Mouse (Mus musculus): ENCODE measurements around the gene Grip2. TPM values are rescaled to one million over a fixed set of nuclear protein-coding genes. Genes with fewer than 3 reads are reported as not detected.
A peak's percentile ranks its signal among the peaks of the same experiment; 100 is the strongest.

Grip2 gene
- 7.4 and 9.0 TPM in 2 replicates for polyA plus RNA-seq (2015; fragmentation: Nextera tagmentation; extraction: Ambion mirVana)

DNA sequence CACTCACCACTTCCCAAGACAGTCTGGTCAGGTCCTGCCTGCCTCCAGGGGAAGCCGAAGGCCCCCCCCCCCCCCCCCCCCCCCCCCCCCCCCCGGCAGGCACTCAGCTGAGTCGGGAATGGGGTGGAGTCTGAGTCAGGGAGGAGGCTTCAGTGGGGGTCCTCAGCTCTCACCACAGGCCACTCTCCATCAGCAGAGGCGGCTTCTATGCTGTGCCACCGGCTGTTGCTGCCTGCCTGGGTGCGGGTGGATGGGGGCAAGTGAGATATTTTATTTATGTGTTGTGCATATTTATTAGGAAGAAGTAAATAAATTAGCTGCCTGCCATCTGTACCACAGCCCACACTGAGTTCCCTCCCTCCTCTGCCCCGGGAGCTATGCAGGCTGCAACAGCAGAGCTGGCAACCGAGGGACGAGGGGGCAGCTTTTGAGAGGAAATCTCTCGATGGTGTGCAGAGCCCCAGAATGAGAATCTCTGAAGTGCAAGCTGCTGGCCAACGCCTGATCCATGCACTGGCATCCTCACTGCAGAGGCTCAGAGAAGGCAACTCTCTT, at the start of gene Grip2:
Grip2 (minus strand) TSS at position 235 of the 555 bp plus-strand sequence.
- no peak within 1 kb of the TSS for H3K27ac ChIP-seq (replicated peaks)
- no peaks in the 10 kb centered on the region for H3K9me3 ChIP-seq
- no peaks in the 10 kb centered on the region for H3K36me3 ChIP-seq
- 35% methylated on average over 9 of the region's 11 CpGs for WGBS
- H3K4me2 ChIP-seq = no peak within 1 kb of the TSS
- H3K9ac ChIP-seq = no peak within 1 kb of the TSS
- H3K4me1 ChIP-seq (replicated peaks) = 0 out of 2 replicates have a peak, but pooled peaks cover 3% of the 10 kb centered on the region
- 0 out of 2 replicates have a peak, but pooled peaks cover 3% of the 10 kb centered on the region for H3K27me3 ChIP-seq
- no peak within 1 kb of the TSS for H3K4me3 ChIP-seq
- ATAC-seq (ENCODE audit: low FRiP score, low read depth) = 0 out of 2 replicates have a peak, but pooled peaks have one; percentile 20

- Histone ChIP-seq H3K4me1 (replicated peaks) (peaks cover 4% of the 10 kb centered on the region; the same call in 1 of the 2 replicates), H3K4me2 (no peak overlapping the region), H3K27ac (replicated peaks) (no peak overlapping the region), H3K27me3 (peaks cover 5% of the 10 kb centered on the region; the same call in 1 of the 2 replicates), H3K4me3 (no peak overlapping the region), H3K36me3 (no peaks in the 10 kb centered on the region), H3K9me3 (no peaks in the 10 kb centered on the region), H3K9ac (no peak overlapping the region)
- WGBS = 72% methylated on average over 2 of the region's 2 CpGs
- ATAC-seq (ENCODE audit: low FRiP score, low read depth) = no peak
Observed at GRCm38 (mm10) chr6:91872781-91873180, 45.7 kb upstream of the Grip2 start.

DNA sequence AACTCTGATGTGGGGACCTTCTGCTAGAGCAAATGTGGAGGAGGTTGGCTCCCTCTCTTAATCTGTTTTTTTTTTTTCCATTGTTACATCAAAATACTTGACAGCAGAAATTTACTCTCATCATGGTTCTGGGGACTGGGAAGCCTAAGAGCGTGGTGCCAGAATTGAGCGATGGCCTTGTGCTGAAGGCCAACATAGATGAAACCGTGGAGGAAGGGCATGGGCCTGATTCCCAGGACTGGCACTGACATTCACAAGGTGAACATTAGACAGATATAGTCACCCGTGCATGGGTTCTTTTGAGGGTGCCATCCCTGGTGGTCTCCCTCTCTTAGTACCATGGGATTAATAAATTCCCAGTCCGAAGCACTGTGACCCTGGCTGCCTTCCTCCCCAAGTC, 41.0 kb upstream of the Grip2 start:
- Histone ChIP-seq H3K36me3 (no peaks in the 10 kb centered on the region), H3K4me1 (replicated peaks) (no peaks in the 10 kb centered on the region), H3K27me3 (peaks cover 5% of the 10 kb centered on the region; the same call in 1 of the 2 replicates), H3K9ac (no peak overlapping the region), H3K27ac (replicated peaks) (no peak overlapping the region), H3K4me3 (no peak overlapping the region), H3K9me3 (no peaks in the 10 kb centered on the region), H3K4me2 (no peak overlapping the region)
- WGBS = 88% methylated on average over 5 of the region's 5 CpGs
- ATAC-seq (ENCODE audit: low FRiP score, low read depth) = no peak

GRCm38 (mm10) chr6:91865601-91866000, 38.6 kb upstream of the Grip2 start:
- ATAC-seq (ENCODE audit: low FRiP score, low read depth) = no peak
- 87% methylated on average over 11 of the region's 11 CpGs for WGBS
- Histone ChIP-seq H3K27me3 (no peaks in the 10 kb centered on the region), H3K4me3 (no peak overlapping the region), H3K9me3 (no peaks in the 10 kb centered on the region), H3K9ac (no peak overlapping the region), H3K4me1 (replicated peaks) (no peaks in the 10 kb centered on the region), H3K4me2 (no peak overlapping the region), H3K36me3 (no peaks in the 10 kb centered on the region), H3K27ac (replicated peaks) (no peak overlapping the region)

DNA sequence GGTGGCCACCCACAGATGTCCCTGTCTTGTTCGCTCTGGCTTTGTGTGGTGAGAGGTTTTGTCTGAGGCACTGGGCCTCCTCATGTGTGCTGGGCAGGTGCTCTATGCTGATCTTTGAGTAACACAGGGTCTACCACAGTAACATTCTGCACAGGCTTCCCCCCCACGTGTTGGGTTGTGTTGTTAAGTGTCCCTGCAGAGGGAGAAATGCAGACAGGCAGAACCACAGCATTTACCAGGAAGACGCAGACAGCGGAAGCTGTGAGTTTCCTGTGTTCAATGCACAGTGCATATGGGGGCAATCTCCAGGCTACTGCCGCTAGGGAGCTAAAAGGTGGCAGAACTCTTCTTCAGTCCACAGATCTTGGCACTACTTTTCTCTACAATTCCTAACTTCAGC, 37.5 kb upstream of the Grip2 start:
- Histone ChIP-seq H3K4me3 (no peak overlapping the region), H3K36me3 (no peaks in the 10 kb centered on the region), H3K4me1 (replicated peaks) (no peaks in the 10 kb centered on the region), H3K9me3 (no peaks in the 10 kb centered on the region), H3K9ac (no peak overlapping the region), H3K27me3 (no peaks in the 10 kb centered on the region), H3K4me2 (no peak overlapping the region), H3K27ac (replicated peaks) (no peak overlapping the region)
- 79% methylated on average over 5 of the region's 5 CpGs for WGBS
- ATAC-seq (ENCODE audit: low FRiP score, low read depth) = no peak

- H3K36me3 ChIP-seq = no peaks in the 10 kb centered on the region
- H3K4me2 ChIP-seq = no peak overlapping the region
- H3K4me1 ChIP-seq (replicated peaks) = no peaks in the 10 kb centered on the region
- no peaks in the 10 kb centered on the region for H3K9me3 ChIP-seq
- no peaks in the 10 kb centered on the region for H3K27me3 ChIP-seq
- no peak overlapping the region for H3K9ac ChIP-seq
- H3K4me3 ChIP-seq = no peak overlapping the region
- no peak for ATAC-seq (ENCODE audit: low FRiP score, low read depth)
- no peak overlapping the region for H3K27ac ChIP-seq (replicated peaks)
Observed at GRCm38 (mm10) chr6:91862848-91863247, 35.8 kb upstream of the Grip2 start.

GRCm38 (mm10) chr6:91858339-91858738, 31.3 kb upstream of the Grip2 start:
- 80% methylated on average over 5 of the region's 5 CpGs for WGBS
- 0 out of 2 replicates have a peak, but pooled peaks cover 3% of the 10 kb centered on the region for H3K4me1 ChIP-seq (replicated peaks)
- H3K27me3 ChIP-seq = no peaks in the 10 kb centered on the region
- no peaks in the 10 kb centered on the region for H3K9me3 ChIP-seq
- no peak overlapping the region for H3K4me3 ChIP-seq
- H3K4me2 ChIP-seq = no peak overlapping the region
- H3K27ac ChIP-seq (replicated peaks) = no peak overlapping the region
- ATAC-seq (ENCODE audit: low FRiP score, low read depth) = no peak
- H3K9ac ChIP-seq = no peak overlapping the region
- H3K36me3 ChIP-seq = no peaks in the 10 kb centered on the region

DNA sequence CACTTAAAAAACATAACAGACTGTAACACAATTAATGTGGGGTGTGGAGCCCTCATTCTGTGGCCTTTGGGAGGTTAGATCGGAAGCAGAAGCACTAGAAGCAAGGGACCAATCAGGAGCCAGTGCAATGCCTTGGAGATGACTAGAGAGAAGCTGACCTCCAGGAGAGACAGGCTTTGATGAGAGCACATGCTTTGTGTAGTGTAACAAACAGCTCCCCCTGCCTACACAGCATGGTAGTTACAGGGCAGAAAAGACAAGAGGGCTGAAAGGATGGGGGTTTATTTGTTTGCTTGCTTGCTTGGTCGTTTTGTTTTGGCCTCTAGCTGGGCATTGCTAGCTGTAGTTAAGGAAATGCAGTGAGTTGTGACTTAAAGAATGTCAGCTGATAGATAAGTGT, 25.5 kb upstream of the Grip2 start:
- H3K9ac ChIP-seq = no peak overlapping the region
- ATAC-seq (ENCODE audit: low FRiP score, low read depth) = peak; percentile 48; the same call in 1 of the 2 replicates
- H3K4me3 ChIP-seq = no peak overlapping the region
- no peaks in the 10 kb centered on the region for H3K27me3 ChIP-seq
- H3K9me3 ChIP-seq = no peaks in the 10 kb centered on the region
- H3K27ac ChIP-seq (replicated peaks) = no peak overlapping the region
- no peaks in the 10 kb centered on the region for H3K36me3 ChIP-seq
- 7% methylated on average over 2 of the region's 2 CpGs for whole genome bisulfite sequencing
- H3K4me1 ChIP-seq (replicated peaks) = 0 out of 2 replicates have a peak, but pooled peaks cover 3% of the 10 kb centered on the region
- no peak overlapping the region for H3K4me2 ChIP-seq

GRCm38 (mm10) chr6:91843628-91844153, 16.6 kb upstream of the Grip2 start:
- Histone ChIP-seq H3K9me3 (no peaks in the 10 kb centered on the region), H3K36me3 (no peaks in the 10 kb centered on the region), H3K4me2 (peak overlapping the region; percentile 89), H3K27me3 (peaks cover 7% of the 10 kb centered on the region; the same call in 1 of the 2 replicates), H3K4me1 (replicated peaks) (peaks cover 59% of the 10 kb centered on the region), H3K27ac (replicated peaks) (peak overlapping the region; percentile 74), H3K9ac (peak overlapping the region; percentile 77), H3K4me3 (peak overlapping the region; percentile 71)
- ATAC-seq (ENCODE audit: low FRiP score, low read depth) = no peak
- WGBS = 3% methylated on average over 66 of the region's 69 CpGs

DNA sequence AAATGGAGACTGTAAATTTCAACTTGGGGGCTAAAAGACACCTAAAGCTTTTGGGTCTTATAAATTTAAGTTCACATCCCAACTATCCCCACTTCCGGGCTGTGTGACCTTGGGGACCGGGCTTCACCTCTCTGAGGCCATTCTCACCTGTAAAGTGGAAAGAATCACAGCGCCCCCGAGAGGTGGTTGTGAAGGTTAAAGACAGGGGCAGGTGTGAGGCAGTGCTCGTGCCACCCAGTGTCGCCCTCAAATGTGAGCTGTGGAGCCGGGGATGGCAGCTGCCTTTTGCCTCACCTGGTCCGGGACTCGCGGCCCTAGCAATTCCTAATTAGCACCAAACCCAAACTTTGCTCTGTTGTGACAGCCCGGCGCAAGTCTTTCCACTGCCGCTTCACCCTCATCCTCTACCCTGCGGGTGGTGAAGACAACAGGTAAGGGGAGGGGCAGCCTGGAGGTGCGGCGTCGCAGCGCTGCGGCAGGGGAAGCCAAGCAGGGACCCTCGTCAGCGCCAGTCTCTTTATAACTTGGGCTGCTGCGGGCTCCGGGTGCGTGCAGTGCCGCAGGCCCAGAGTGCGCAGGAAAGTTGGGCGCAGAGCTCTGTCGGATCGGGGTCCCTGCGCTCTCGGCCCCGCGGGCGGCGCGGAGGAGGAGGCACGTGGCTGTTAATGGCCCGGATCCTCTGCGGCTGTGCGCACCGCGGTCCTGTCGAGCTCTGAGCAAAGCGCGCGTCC, 16.0 kb upstream of the Grip2 start:
- 3% methylated on average over 46 of the region's 46 CpGs for WGBS
- no peak for ATAC-seq (ENCODE audit: low FRiP score, low read depth)
- H3K4me1 ChIP-seq (replicated peaks) = peaks cover 66% of the 10 kb centered on the region

DNA sequence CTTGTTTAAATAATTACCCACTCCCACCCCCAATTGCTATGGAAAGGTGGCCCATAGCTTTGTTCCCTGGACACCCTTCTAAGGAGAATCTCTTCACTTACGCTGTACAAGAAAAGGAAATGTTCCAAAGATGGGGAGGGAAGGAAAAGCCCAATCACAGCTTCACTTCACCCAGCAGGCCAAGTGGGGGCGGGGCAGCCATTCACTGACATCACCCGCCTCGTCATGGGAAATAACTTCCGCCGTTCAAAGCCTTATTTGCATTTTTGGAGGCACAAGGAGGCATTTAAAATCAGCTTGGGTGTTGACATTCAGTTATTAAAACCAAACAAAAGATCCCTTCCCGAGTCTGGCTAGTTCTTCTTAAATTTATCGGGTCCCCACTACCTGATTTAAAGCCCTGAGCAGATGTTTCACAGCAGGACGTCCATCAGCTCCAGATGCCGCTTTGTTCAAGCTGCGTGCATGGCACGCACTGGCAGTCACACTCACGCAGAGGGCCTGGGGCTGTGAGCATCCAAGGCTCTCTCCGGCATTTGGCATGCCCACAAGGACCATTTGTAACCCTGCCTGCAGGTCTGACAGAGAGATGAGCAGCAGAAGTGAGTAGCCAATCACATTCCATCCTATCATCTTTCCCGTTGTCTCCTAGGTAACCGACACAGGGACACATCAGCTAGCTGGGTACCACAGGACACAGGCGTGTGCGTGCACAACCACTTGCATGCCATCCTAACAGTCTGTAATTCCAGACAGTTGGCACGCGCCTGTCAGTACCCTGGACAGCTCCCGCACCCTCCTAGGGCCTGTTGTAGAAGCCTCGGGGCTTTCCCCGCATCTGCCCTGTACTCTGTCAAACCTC, 12.2 kb upstream of the Grip2 start:
- WGBS = 2% methylated on average over 23 of the region's 23 CpGs
- Histone ChIP-seq H3K36me3 (no peaks in the 10 kb centered on the region), H3K9me3 (no peaks in the 10 kb centered on the region), H3K27me3 (peaks cover 2% of the 10 kb centered on the region; the same call in 1 of the 2 replicates), H3K4me3 (peak overlapping the region; percentile 37), H3K4me2 (peak overlapping the region; percentile 59), H3K4me1 (replicated peaks) (peaks cover 60% of the 10 kb centered on the region), H3K27ac (replicated peaks) (peak overlapping the region; percentile 96), H3K9ac (peak overlapping the region; percentile 40)
- ATAC-seq (ENCODE audit: low FRiP score, low read depth) = peak; percentile 90

More for the DNA sequence above, 16.0 kb upstream of the Grip2 start:
- H3K27me3 ChIP-seq = peaks cover 7% of the 10 kb centered on the region; the same call in 1 of the 2 replicates
- peak overlapping the region; percentile 77 for H3K9ac ChIP-seq
- H3K9me3 ChIP-seq = no peaks in the 10 kb centered on the region
- H3K4me2 ChIP-seq = peak overlapping the region; percentile 89
- H3K36me3 ChIP-seq = no peaks in the 10 kb centered on the region
- peak overlapping the region; percentile 71 for H3K4me3 ChIP-seq
- H3K27ac ChIP-seq (replicated peaks) = peak overlapping the region; percentile 74

Measured in hindbrain, embryonic 15.5 days (tissue).